Mouse (Mus musculus): ENCODE data around the gene Mgl2. TPM values are rescaled to one million over a fixed set of nuclear protein-coding genes. Genes with fewer than 3 reads are reported as not detected.
"Not testable (repeated sequence)": the region's sequence is repeated elsewhere in the genome, so short reads cannot be mapped to it uniquely, and the experiment has no call there.

Mgl2 gene
- polyA plus RNA-seq, 1 experiment from 2014 or later = 2.1 TPM

DNA sequence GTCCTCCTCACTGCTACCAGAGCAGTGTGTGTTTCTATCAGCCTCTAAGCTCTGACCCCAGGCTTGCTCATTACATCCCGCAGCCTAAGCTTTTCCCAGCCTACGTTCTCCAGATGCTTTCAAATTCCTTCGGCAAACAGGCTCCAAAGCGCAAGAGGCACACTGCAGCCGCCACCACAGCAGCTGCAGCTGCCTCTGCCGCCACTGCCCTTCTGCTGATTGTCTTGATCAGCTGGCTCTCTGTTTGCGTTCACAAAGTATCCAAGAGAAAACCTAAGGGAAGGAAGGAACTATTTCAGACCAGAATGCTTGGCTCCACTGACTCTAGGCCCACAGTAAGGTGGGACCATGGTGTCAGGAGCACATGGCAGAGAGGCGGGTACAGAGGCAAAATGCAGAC, 23.0 kb upstream of the Mgl2 start:
- no peak for ATAC-seq (ENCODE audit: low read depth)
- H3K4me2 ChIP-seq (ENCODE audit: low read depth, low read length) = no peak overlapping the region
- 60% methylated on average over 8 of the region's 8 CpGs for WGBS

DNA sequence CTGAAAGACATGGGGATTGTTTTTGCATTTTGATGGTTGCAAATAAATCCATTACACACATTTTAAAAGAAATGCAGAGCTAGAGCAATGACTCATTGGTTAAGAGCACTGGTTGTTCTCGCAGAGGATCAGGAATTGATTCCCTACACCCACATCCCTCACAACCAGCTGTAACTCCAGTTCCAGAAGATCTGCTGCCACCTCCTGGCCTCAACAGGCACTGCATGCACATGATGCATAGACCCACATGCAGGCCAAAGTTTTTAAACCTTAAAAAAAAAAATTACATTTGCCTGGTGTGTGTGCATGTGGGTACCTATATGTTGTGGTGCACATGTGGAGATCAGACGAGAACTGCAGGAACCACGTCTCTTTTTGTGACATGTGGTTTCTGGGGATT, 20.0 kb upstream of the Mgl2 start:
- no peak overlapping the region for H3K4me3 ChIP-seq (ENCODE audit: low read depth, low read length)
- H3K9me3 ChIP-seq (ENCODE audit: control insufficient read depth, low read length) = peaks cover 3% of the 10 kb centered on the region; the same call in 1 of the 2 replicates
- no peak for DNase-seq (ENCODE audit: low spot score)
- 71% methylated on average over 3 of the region's 3 CpGs for WGBS
- ATAC-seq (ENCODE audit: low read depth) = no peak
- H3K9ac ChIP-seq (ENCODE audit: low read depth, low read length) = no peak overlapping the region
- no peak overlapping the region for H3K27ac ChIP-seq (replicated peaks; ENCODE audit: low read depth, low read length)
- no peak overlapping the region for H3K4me2 ChIP-seq (ENCODE audit: low read depth, low read length)
- no peaks in the 10 kb centered on the region for H3K36me3 ChIP-seq (ENCODE audit: control insufficient read depth, insufficient read depth, low read length)
- H3K27me3 ChIP-seq (replicated peaks; ENCODE audit: control insufficient read depth, insufficient read depth, low read length) = no peaks in the 10 kb centered on the region
- no peaks in the 10 kb centered on the region for H3K4me1 ChIP-seq (ENCODE audit: control insufficient read depth, insufficient read depth, low read length)

More for the DNA sequence above, 23.0 kb upstream of the Mgl2 start:
- H3K27me3 ChIP-seq (replicated peaks; ENCODE audit: control insufficient read depth, insufficient read depth, low read length) = no peaks in the 10 kb centered on the region
- no peak overlapping the region for H3K27ac ChIP-seq (replicated peaks; ENCODE audit: low read depth, low read length)
- no peak overlapping the region for H3K4me3 ChIP-seq (ENCODE audit: low read depth, low read length)
- H3K9me3 ChIP-seq (ENCODE audit: control insufficient read depth, low read length) = peaks cover 3% of the 10 kb centered on the region; the same call in 1 of the 2 replicates
- H3K4me1 ChIP-seq (ENCODE audit: control insufficient read depth, insufficient read depth, low read length) = no peaks in the 10 kb centered on the region
- no peak overlapping the region for H3K9ac ChIP-seq (ENCODE audit: low read depth, low read length)
- peak; percentile 19 for DNase-seq (ENCODE audit: low spot score)
- no peaks in the 10 kb centered on the region for H3K36me3 ChIP-seq (ENCODE audit: control insufficient read depth, insufficient read depth, low read length)

DNA sequence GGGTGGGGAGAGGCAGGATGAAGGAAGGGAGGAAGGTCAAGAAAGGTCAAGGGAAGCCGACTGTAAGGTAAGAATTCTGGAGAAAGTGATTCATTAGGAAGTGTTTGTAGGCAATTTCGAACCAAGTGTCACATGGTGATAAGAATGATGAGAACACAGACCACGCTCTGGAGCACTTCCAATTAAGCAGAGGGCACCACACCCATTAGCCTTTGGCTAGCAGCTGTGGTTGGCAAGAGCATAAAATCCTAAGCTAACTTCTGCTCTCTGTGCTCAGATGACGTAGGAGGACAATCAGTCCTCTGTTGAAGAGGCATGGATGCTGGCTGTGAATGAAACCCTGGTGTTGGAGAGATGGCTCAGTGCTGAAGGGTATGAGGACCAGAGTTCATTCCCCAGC, 15.6 kb upstream of the Mgl2 start:
- WGBS = 41% methylated on average over 4 of the region's 4 CpGs

DNA sequence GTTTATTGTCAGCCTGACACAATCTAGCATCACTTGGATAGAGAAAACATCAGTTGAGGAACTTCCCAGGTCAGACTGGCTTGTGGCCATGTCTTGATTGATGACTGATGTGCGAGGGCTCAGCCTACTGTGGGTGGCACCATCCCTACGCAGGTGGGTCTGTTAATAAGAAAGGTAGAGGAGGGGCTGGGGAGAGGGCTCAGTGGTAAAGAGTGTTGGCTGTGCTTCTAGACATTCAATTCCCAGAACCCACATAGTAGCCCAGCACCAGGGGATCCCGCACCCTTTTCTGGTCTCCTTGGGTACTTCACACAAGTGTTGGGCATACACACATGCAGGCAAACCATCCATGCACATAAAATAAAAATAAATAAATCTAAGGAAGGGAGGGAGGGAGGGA, 14.2 kb upstream of the Mgl2 start:
- Histone ChIP-seq H3K27ac (replicated peaks; ENCODE audit: low read depth, low read length) (no peak overlapping the region), H3K9ac (ENCODE audit: low read depth, low read length) (no peak overlapping the region), H3K4me3 (ENCODE audit: low read depth, low read length) (no peak overlapping the region), H3K27me3 (replicated peaks; ENCODE audit: control insufficient read depth, insufficient read depth, low read length) (no peaks in the 10 kb centered on the region), H3K9me3 (ENCODE audit: control insufficient read depth, low read length) (peaks cover 12% of the 10 kb centered on the region), H3K36me3 (ENCODE audit: control insufficient read depth, insufficient read depth, low read length) (no peaks in the 10 kb centered on the region), H3K4me1 (ENCODE audit: control insufficient read depth, insufficient read depth, low read length) (no peaks in the 10 kb centered on the region), H3K4me2 (ENCODE audit: low read depth, low read length) (no peak overlapping the region)
- no peak for ATAC-seq (ENCODE audit: low read depth)
- WGBS = 95% methylated on average over 3 of the region's 3 CpGs
- DNase-seq (ENCODE audit: low spot score) = no peak

More for the DNA sequence above, 15.6 kb upstream of the Mgl2 start:
- Histone ChIP-seq H3K4me1 (ENCODE audit: control insufficient read depth, insufficient read depth, low read length) (no peaks in the 10 kb centered on the region), H3K4me3 (ENCODE audit: low read depth, low read length) (no peak overlapping the region), H3K4me2 (ENCODE audit: low read depth, low read length) (no peak overlapping the region), H3K27me3 (replicated peaks; ENCODE audit: control insufficient read depth, insufficient read depth, low read length) (no peaks in the 10 kb centered on the region), H3K36me3 (ENCODE audit: control insufficient read depth, insufficient read depth, low read length) (no peaks in the 10 kb centered on the region), H3K27ac (replicated peaks; ENCODE audit: low read depth, low read length) (no peak overlapping the region), H3K9me3 (ENCODE audit: control insufficient read depth, low read length) (peaks cover 6% of the 10 kb centered on the region), H3K9ac (ENCODE audit: low read depth, low read length) (no peak overlapping the region)
- no peak for ATAC-seq (ENCODE audit: low read depth)
- no peak for DNase-seq (ENCODE audit: low spot score)

DNA sequence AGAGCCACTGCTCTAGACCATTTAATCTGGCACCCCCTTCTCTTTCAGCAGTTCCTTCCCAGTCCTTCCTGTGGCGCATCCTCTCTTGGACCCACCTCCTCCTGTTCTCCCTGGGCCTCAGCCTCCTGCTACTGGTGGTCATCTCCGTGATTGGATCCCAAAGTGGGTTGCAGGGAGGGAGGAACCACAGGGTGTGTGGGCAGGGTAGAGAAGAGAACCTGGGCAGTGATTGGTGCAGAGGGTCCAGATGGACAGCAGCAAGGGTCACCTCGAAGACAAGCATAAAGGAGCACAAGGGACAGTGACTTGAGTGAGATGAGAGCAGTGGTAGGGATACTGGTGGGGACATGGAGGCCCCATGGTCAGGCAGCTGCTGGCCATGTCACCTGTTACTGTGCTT, 4.9 kb downstream of the Mgl2 start:
- H3K4me1 ChIP-seq (ENCODE audit: control insufficient read depth, insufficient read depth, low read length); ATAC-seq (ENCODE audit: low read depth); H3K27ac ChIP-seq (replicated peaks; ENCODE audit: low read depth, low read length); H3K27me3 ChIP-seq (replicated peaks; ENCODE audit: control insufficient read depth, insufficient read depth, low read length); H3K9ac ChIP-seq (ENCODE audit: low read depth, low read length); H3K9me3 ChIP-seq (ENCODE audit: control insufficient read depth, low read length); H3K4me2 ChIP-seq (ENCODE audit: low read depth, low read length); DNase-seq (ENCODE audit: low spot score); H3K4me3 ChIP-seq (ENCODE audit: low read depth, low read length); H3K36me3 ChIP-seq (ENCODE audit: control insufficient read depth, insufficient read depth, low read length): not testable (repeated sequence)
- WGBS = 78% methylated on average over 3 of the region's 3 CpGs

DNA sequence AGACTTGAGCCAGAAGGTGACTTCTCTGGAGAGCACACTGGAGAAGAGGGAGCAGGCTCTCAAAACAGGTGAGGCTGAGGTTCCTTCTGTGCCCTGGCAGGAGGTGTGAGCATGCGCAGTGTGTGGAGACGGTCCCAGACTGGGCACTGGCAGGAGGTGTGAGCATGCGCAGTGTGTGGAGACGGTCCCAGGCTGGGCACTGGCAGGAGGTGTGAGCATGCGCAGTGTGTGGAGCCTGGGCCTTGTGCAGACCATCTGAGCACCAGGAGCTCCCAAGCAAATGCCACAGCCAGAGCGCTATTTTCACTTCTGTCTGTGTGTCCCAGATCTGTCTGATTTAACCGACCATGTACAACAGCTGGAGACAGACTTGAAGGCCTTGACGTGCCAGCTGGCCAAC, 5.8 kb downstream of the Mgl2 start:
- H3K27me3 ChIP-seq (replicated peaks; ENCODE audit: control insufficient read depth, insufficient read depth, low read length); H3K27ac ChIP-seq (replicated peaks; ENCODE audit: low read depth, low read length); H3K36me3 ChIP-seq (ENCODE audit: control insufficient read depth, insufficient read depth, low read length); DNase-seq (ENCODE audit: low spot score); ATAC-seq (ENCODE audit: low read depth); H3K4me2 ChIP-seq (ENCODE audit: low read depth, low read length); H3K9me3 ChIP-seq (ENCODE audit: control insufficient read depth, low read length); H3K4me1 ChIP-seq (ENCODE audit: control insufficient read depth, insufficient read depth, low read length); H3K9ac ChIP-seq (ENCODE audit: low read depth, low read length); H3K4me3 ChIP-seq (ENCODE audit: low read depth, low read length): not testable (repeated sequence)
- 82% methylated on average over 6 of the region's 8 CpGs for WGBS

DNA sequence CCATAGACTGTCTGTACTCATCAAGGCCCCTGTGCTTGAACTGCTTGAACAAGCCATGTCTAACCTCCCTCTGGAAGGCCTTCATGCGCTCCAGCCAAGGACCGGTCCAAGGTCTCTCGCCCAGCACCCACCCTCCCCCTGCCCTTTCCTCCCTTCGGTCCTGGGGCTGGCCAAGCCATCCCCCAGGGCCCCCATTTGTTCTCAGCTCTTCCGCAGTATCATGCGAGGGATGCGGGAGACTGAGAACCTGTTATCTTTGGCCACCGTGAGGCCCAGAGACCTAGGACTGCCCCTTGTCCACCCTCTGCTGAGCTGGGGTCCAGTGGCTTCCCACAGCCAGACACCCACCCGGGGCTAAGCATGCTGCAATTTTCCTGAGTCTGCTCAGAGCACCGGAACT, 9.0 kb downstream of the Mgl2 start:
- Histone ChIP-seq H3K4me3 (ENCODE audit: low read depth, low read length) (no peak overlapping the region), H3K9ac (ENCODE audit: low read depth, low read length) (no peak overlapping the region), H3K4me2 (ENCODE audit: low read depth, low read length) (no peak overlapping the region), H3K36me3 (ENCODE audit: control insufficient read depth, insufficient read depth, low read length) (no peaks in the 10 kb centered on the region), H3K27ac (replicated peaks; ENCODE audit: low read depth, low read length) (no peak overlapping the region), H3K27me3 (replicated peaks; ENCODE audit: control insufficient read depth, insufficient read depth, low read length) (no peaks in the 10 kb centered on the region), H3K4me1 (ENCODE audit: control insufficient read depth, insufficient read depth, low read length) (no peaks in the 10 kb centered on the region), H3K9me3 (ENCODE audit: control insufficient read depth, low read length) (no peaks in the 10 kb centered on the region)
- ATAC-seq (ENCODE audit: low read depth) = no peak
- 83% methylated on average over 10 of the region's 10 CpGs for WGBS
- no peak for DNase-seq (ENCODE audit: low spot score)

DNA sequence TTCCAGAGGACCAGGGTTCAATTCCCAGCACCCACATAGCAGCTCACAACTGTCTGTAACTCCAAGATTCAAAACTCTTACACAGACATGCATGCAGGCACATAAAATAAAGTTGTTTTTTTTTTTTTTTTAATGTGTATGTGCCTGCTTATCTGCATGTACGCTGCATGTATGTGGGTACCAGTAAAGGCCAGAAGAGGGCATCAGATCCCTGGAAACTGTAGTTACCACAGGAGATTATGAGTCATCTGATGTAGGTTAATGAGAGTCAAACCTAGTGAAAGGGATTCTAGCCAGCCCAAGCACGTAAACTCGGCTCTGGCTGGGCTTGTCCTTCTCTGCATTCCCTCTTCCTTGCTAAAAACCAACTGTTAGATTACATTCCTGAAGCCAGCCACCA, 20.9 kb downstream of the Mgl2 start:
- WGBS = 60% methylated on average over 3 of the region's 3 CpGs
- no peak overlapping the region for H3K4me2 ChIP-seq (ENCODE audit: low read depth, low read length)
- H3K9ac ChIP-seq (ENCODE audit: low read depth, low read length) = no peak overlapping the region
- no peaks in the 10 kb centered on the region for H3K36me3 ChIP-seq (ENCODE audit: control insufficient read depth, insufficient read depth, low read length)
- no peaks in the 10 kb centered on the region for H3K4me1 ChIP-seq (ENCODE audit: control insufficient read depth, insufficient read depth, low read length)
- H3K4me3 ChIP-seq (ENCODE audit: low read depth, low read length) = no peak overlapping the region
- no peak overlapping the region for H3K27ac ChIP-seq (replicated peaks; ENCODE audit: low read depth, low read length)
- ATAC-seq (ENCODE audit: low read depth) = no peak
- no peaks in the 10 kb centered on the region for H3K9me3 ChIP-seq (ENCODE audit: control insufficient read depth, low read length)
- no peak for DNase-seq (ENCODE audit: low spot score)
- H3K27me3 ChIP-seq (replicated peaks; ENCODE audit: control insufficient read depth, insufficient read depth, low read length) = no peaks in the 10 kb centered on the region

DNA sequence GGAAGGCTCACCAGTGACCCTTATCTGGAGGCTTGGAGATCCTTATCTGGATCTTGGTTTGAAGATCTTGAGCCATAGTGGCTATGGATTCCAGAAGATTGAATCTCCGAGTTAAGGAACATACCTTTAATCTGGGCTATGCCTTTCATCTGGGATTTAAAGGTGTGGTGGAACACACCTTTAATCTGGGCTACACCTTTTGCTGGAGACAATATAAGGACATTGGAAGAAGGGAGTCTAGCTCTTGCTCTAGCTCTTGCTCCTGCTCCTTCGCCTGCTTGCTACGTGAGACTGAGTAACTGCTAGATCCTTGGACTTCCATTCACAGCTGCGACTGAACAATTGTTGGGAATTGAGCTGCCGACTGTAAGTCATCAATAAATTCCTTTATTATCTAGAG, 25.8 kb downstream of the Mgl2 start, which contains the start of gene Clec10a:
Gene Clec10a, plus strand, starts transcription at position 301 of the 400 bp plus-strand sequence.
- not testable (repeated sequence) for ATAC-seq (ENCODE audit: low read depth); H3K9me3 ChIP-seq (ENCODE audit: control insufficient read depth, low read length); H3K4me1 ChIP-seq (ENCODE audit: control insufficient read depth, insufficient read depth, low read length); H3K9ac ChIP-seq (ENCODE audit: low read depth, low read length); H3K27me3 ChIP-seq (replicated peaks; ENCODE audit: control insufficient read depth, insufficient read depth, low read length); DNase-seq (ENCODE audit: low spot score); H3K27ac ChIP-seq (replicated peaks; ENCODE audit: low read depth, low read length); H3K36me3 ChIP-seq (ENCODE audit: control insufficient read depth, insufficient read depth, low read length); H3K4me2 ChIP-seq (ENCODE audit: low read depth, low read length); H3K4me3 ChIP-seq (ENCODE audit: low read depth, low read length)
- WGBS = no CpG with 5 or more reads among the region's 5 CpGs

Measured in embryonic facial prominence, embryonic 14.5 days (tissue).